Mouse (Mus musculus): Measurements from ENCODE around the gene Pitpnm1.
"Not testable (repeated sequence)": the region's sequence is repeated elsewhere in the genome, so short reads cannot be mapped to it uniquely, and the experiment has no call there.

DNA sequence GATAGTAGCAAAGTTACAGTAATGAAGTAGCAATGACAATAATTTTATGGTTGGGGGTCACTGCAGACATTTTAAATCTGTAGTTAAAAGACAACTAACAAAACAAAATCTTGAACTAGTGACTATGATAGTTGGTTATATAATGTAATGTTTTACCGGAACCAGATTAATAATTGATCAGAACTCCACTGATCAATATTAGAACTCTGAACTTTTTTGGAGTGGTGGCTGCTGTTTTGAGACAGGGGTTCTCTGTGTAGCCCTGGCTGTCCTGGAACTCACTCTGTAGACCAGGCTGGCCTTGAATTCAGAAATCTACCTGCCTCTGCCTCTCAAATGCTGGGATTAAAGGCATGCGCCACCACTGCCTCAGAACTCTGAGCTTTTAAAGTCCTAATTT, 31.6 kb upstream of the Pitpnm1 start:
- TF ChIP-seq POLR2A (IDR thresholded peaks at IDR 0.05; ENCODE audit: insufficient read length, low read depth); MAX (IDR thresholded peaks at IDR 0.05; ENCODE audit: low read depth); MYOG (IDR thresholded peaks at IDR 0.05; ENCODE audit: control insufficient read depth in 1 of 3, insufficient read depth in 1 of 3, insufficient read length in 2 of 3, low read depth in 2 of 3); REST (IDR thresholded peaks at IDR 0.05; ENCODE audit: insufficient read depth, insufficient read length); POLR2AphosphoS2 (IDR thresholded peaks at IDR 0.05; ENCODE audit: insufficient read length, low read depth); CEBPB (IDR thresholded peaks at IDR 0.05; ENCODE audit: insufficient read depth, poor library complexity, severe bottlenecking); USF1 (IDR thresholded peaks at IDR 0.05; ENCODE audit: low read depth); SRF (IDR thresholded peaks at IDR 0.05; ENCODE audit: control insufficient read depth, insufficient read length, low read depth); MYOD1 (IDR thresholded peaks at IDR 0.05; ENCODE audit: control insufficient read depth in 1 of 3, insufficient read length in 2 of 3, low read depth in 2 of 3); TCF12 (IDR thresholded peaks at IDR 0.05; ENCODE audit: insufficient read depth, poor library complexity, severe bottlenecking); TCF3 (IDR thresholded peaks at IDR 0.05; ENCODE audit: insufficient read length, low read depth); E2F4 (IDR thresholded peaks at IDR 0.05; ENCODE audit: insufficient read depth): not testable (repeated sequence)
